Mouse (Mus musculus) forelimb bud, embryonic 11.5 days (tissue): ENCODE results near the gene Sytl3.
"Not testable (repeated sequence)": the region's sequence is repeated elsewhere in the genome, so short reads cannot be mapped to it uniquely, and the experiment has no call there.

Source experiments
- DNase-seq: peaks from one replicate; pipeline ENCODE4 v3.0.0-alpha.2; 2012; ENCODE audit warnings: low read depth, low spot score

Sytl3 gene

DNA sequence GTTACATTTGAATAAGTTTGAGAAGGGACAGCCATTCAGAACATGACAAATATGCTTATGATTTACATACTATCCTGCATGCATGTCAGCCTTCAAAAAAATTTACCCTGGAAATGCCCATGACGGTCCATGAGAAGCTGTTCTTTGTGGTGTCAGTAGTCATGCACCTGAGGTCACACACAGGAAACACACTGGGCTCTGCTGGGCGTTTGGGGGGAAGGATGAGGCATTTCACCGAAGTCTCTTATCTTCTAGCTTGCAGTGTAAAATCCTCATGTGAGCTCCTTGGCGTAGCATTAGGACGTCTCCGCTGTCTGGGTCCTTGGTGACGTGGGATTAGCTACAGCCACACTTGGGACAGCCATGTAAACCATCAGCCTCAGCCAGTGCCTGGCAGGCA, at the start of gene Sytl3:
TSS of gene Sytl3 (plus strand) at position 293 of the 400 bp plus-strand sequence.
- DNase-seq = not testable (repeated sequence)

DNA sequence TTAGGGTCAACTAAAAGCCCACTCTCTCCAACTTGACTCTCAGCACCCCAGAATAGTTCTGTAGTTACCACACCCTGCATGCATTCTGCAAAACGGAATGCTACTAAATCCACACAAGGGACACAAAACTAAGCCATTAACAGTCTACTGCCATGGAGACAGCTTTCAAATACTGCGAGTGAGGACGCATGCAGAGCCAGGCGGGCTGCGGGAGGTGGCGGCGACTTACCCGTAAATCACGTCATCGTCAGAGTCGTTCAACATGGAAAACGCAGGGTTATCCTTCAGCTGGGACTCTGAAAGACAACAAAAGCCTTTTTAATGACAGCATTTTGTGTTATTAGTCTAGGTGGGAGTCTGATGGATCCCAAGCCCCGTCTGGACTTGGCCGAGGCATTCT, 45.4 kb upstream of the Sytl3 start:
- not testable (repeated sequence) for DNase-seq

DNA sequence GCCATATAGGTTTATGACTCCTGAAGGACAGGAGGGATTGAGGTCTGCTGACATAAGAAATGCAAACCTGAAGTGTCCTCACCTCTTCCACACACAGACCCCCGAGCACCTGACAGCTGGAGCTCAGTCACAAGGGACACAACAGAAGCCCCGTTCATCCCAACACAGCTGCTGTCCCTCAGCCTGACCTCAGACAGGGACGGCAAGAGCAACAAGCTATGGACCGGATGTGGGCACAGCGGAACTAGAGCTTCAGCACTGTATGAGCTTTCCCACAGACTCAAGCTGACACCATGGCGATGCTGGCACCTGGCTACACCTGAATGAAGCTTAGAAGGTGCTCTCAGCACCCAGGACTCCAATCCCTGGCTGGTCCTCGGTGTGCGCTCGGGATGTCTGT, 44.6 kb upstream of the Sytl3 start:
- DNase-seq = not testable (repeated sequence)

DNA sequence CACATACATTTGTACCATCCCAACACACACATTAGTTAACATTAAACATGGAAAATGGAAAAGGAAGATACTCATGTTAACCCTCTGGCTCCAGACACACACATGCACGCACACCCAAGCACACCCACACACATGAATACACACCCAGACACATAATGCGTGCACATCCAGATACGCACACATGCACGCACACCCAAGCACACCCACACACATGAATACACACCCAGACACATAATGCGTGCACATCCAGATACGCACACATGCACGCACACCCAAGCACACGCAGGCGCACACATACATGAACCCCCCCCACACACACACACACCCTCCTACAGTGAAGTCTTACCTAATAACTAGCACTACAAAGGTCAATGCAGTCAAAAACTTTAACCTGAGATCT, 42.2 kb upstream of the Sytl3 start:
- DNase-seq = not testable (repeated sequence)

DNA sequence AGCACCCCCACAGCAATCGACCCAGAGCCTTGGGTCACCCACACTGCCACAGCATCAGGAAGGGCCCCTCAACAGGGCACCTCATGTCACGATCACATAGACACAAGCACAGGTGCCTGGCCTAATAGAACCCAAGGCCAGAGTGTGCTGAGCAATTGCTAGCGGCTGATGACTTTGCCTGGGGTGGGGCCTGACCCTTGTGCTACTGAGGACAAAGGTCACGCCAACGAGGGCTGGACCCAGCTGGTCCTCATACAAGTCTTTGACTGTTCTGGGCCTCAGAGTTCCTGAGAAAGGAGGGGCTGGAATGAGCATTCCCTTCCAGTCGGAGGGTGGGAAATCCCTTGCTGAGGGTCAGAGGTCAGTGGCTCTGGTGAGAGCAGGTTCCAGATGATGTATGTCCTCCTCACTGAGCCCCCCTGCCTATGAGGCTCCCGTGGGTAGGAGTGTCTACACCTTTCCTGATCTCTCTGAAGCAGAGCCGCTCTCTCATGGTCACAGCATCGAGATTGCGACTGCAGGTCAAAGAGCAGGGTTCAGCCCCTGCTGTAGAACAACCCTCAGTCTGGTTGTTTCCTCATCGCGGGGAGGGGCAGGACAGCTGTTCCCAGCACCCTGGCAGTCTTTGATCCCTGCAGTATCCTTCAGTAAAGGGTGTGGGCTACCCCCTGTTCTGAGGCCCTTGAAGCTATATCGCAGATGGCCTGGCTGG, 41.0 kb upstream of the Sytl3 start:
- not testable (repeated sequence) for DNase-seq

DNA sequence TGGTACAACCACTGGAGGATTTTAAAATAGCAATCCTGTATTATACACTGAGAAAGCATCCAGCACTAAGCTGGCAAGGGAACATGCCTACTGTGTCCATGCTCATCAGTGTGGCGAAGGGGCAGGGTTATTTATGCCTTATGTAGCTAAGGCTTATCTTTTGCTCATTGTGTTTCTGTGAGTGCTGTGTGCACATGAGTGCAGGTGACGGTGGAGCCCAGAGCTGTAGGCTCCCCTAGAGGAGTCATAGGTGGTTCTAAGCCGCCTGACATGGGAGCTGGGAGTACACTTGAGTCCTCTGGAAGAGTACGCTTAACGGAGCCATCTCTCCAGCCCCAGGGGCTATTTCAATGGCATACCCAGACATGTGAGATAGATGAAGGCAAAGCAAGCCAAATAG, 39.6 kb upstream of the Sytl3 start:
- DNase-seq = not testable (repeated sequence)

DNA sequence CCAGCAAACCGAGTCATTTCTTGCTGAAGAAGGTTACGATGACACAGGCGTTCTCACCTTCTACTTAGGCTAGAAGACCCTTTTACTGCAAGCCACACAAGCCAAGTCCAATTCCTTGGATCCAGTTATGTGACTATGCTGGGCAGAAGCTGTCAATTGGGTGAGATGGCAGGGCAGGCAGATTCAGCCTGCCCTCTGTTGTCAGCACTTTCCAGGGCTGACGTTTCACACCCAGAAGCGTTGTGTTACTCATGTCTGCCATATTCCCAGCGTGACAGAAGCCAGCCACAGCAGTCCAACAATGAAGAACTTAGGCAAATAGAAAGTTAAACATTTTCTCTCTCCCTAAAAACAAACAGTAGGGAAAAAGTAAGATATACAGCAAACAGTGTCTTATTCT, 38.9 kb upstream of the Sytl3 start:
- DNase-seq = not testable (repeated sequence)

DNA sequence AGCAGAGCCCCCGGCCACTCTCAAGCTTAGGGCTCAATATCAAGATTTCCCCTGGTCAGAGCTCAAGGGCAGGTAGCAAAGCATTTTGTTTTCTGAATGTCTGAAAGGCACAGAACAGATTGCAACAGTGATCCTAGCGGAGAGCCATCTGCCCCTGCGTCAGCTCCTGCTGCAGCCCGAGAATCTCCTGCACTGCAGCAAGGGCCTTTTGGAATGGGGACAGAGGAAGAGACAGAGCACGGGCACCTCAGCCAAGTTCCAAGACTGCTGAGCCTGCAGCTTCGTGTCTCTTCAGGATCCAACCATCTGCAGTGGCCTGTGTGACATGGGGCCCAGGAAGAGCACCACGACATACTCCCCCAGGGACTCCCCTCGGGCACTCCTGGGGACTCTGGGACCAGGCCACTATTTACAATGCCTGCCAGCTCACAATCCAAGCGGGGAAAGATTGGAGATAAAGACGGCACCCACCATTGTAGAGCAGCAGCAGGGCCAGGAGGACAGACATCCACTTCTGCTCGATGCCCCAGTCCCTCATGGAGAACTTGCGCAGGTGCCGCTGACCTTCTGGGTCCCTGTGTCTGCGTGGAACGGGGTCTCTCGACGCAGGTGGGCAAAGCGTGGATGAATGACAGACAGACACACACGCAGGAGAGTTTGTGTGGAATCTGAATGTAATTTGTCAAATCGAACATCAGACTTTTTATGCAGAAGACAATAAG, 38.0 kb upstream of the Sytl3 start:
- not testable (repeated sequence) for DNase-seq

DNA sequence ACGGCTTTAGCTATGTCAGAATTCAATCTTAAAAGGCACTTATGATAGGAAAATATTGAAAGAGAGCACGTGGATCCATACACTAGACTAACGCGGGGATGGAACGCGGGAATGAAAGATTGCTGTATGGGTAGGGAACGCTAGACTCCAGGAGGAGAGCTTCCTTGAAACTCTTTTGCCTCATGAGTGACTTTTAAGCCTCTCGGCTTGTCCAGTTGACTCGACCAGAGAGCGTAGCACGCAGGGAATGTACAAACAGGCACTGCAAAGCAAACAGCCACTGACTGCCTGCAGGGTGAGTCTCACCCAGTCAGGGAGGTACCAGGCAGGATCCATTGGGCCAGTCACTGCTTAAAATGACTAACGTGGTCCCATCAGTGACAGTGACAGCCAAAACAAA, 36.9 kb upstream of the Sytl3 start:
- not testable (repeated sequence) for DNase-seq

DNA sequence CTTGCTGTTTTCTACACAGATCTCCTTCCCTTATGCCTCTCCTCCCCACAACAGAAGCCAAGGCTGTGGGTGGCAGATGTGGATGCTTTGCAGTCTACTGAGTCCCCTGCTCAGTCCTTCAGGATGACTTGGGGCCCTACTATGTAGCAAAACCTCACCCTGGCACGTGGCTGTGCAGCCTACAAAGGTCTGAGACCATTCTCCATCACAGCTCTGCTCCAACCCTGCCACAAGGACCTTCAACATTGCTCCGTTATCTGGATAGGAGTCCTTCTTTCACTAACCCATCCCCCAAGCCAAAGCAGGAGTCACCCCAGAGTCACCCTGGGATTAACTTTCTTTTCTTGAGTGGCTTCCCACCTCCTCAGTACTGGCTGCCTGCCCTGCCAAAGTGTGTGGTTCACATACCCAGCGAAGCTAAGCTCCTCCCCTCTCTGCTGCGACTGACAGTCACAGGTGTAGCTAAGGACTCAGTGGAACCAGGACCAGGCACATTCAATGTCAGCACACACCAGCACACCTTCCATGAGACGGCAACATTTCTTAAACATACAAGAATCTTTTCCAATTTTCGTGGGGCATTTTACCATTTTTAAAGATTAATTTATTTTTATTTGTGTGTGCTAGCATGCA, 33.9 kb upstream of the Sytl3 start:
- not testable (repeated sequence) for DNase-seq

DNA sequence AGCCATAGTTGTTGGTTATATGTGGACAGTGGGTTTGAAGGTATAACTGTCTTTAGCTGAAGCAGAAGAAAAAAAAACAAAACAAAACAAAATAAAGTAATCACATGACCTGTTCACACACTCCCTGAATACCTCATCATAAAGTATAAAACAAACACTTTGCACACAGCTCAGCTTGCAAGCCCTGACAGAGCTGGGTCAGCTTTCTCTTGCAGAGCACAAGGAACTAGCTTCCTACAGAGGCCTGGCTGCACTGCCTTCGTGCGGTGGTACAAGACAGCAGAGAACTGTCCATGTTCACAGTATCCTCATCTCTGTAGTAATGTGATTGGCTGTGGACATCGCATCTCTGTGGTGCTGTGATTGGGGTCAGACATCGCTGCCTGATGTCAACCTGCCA, 28.5 kb upstream of the Sytl3 start:
- not testable (repeated sequence) for DNase-seq

DNA sequence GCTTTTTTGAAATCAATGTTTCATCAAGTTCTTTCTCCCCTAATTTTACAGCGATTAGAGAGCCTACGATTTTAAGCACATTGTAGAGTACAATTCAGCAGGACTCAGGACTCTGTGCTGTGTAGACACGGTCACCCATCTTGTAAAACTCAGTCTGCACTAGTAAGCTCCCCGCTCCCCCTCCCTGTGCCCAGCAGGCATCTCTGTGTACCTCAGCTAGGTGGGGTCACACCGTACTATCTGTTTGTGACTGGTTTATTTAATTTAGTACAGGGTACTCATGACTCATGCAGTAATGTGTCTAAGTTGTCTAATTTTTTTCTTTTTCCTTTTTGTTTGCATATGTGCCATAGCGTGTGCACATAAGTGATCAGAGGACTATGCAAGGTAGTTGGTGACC, 26.0 kb upstream of the Sytl3 start:
- DNase-seq = not testable (repeated sequence)

DNA sequence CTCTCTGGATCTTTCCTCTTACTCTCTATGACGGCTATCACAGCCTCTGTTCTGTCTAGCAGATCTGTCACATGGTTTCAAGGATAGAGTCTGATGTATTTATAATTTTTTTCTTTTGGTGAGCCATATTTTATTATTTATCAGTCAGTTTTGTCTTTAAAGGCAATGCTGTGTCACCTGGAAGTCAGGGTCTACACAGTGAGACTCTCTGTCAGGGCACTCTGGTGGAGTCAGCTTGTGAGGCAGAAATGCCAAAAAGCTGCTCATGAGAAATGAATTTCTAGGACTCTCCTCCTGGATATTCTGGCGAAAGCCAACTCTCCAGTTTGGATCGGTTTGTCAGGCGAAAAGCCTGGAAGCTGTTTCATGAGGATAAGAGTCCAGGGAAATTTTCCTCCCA, 23.1 kb upstream of the Sytl3 start:
- not testable (repeated sequence) for DNase-seq

DNA sequence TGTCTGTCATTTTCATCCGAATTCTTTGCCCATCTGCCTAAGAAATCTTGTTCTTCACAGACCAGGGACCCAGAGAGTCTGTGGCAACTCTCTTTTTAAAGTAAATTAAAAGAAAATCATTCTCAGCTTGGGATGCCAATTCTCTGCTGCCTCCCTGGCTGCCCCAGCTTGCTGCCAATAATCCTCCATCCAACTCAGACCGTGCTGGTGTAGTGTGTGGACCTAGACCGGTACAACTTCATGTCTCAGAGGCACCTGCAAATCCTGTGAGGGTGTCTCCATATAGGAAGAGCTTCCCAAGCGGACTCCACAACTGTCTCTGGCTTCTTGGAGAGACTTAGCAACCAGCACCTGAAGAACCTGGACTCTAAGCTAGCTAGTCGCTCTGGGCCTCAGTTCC, 22.0 kb upstream of the Sytl3 start:
- no peak for DNase-seq

DNA sequence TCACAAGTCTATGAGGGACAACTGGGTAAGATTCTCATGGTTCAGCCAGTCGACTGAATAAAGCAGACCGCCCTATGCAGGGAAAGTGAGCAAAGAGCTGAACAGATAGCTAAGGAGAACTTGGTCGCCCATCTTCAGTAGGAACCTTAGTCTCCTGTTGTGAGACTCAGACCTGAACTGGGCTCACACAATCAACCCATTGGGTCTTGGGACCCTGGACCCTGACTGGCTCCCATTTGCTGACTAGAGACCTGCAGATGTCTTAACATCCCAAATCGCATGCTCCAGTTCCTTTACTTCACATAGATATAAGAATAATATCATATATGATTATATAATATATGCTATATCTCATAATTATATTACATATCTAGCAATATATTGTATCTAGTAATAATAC, 21.5 kb upstream of the Sytl3 start:
- DNase-seq = not testable (repeated sequence)

DNA sequence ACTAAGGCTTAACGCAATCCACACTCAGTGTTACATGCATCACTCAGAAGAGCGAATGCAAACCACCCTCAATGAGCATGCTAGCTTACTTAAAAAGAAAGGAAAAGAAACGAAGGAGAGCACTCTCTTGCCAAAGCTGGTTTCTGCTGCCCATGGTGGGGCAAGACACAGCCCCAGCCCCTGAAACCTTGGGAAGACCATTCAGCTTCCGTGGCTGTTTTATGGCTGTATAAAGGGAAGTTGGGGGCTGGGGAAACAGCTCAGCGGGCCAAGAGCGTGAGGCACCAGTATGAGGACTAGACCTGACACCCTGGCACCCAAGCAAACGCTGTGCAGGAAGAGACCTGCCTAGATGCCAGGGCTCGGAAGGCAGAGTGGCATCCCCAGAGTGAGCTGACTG, 20.4 kb upstream of the Sytl3 start:
- not testable (repeated sequence) for DNase-seq

DNA sequence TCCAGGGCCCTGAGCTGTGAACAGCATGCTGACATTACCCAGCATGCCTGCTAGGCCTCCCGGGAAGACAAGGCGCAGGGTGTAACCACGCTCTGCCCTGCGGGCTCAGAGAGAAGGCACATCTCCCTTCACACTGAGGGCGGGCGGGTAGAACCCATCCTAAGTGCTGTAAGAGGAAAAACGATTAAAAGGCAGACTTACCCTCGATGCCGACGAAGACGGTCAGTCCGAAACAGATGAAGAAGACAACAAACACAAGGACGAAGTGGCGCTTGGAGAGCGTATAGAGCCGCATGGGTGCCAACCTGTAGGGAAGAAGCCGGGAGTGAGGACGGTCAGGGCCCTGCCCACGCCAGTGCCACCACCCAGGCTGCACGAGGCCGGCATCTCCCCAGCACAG, 19.4 kb upstream of the Sytl3 start:
- not testable (repeated sequence) for DNase-seq

DNA sequence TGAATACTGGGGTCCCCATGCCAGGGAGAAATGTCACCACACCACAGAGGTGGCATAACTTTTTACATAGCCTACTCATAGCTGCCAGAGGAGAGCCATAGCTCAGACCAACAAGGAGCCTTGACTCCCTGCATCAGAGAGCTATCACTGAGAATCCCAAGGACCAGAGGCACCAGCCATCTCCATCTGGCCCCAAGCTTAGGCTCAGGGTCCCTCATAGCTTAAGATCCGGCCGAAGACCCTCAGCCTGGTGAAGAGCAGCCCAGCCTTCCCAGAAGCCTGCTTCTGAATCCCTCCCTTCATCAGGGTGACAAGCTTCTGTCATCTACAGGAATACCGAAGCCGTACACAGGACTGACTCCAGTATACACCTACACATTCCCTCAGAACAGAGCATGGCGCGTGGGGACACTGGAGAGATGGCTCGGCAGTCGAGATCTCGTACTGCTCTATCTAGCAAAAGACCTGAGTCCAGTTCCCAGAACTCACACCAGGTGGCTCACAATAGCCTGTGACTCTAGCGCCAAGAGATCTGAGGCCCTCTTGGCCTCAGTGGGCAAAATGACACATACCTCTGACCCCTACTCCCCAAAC, 18.8 kb upstream of the Sytl3 start:
- not testable (repeated sequence) for DNase-seq

DNA sequence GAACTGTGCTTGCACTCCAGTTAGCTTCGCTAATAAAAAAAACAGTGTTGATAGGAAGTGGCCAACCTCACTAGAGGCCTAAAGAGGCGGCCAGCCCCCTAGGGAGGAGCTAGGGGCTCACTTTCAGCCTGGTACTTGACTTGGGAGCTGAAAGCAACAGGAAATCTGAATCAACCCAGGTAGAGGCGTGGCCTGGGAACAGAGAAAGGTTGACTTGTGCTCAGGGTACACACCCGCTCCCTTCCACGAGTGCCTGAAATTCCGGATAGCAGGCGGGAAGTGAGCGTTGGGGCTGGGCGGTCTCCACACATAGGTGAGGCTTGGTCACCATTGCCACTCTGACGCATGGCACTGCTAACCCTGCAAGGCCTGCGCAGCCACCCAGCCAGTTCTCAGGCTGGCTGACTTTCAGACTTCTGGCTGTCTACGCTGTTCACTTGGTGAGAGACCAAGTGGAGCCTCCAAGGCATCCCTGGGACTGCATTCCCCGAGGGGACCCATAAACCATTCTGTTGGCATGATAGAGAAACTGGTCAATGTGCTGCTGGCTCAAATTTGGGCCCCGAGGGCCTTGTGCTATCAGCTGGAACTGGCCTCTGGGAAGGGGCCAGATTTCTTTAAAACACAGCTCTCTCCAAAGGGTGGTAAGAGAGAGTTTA, 18.0 kb upstream of the Sytl3 start:
- DNase-seq = not testable (repeated sequence)

DNA sequence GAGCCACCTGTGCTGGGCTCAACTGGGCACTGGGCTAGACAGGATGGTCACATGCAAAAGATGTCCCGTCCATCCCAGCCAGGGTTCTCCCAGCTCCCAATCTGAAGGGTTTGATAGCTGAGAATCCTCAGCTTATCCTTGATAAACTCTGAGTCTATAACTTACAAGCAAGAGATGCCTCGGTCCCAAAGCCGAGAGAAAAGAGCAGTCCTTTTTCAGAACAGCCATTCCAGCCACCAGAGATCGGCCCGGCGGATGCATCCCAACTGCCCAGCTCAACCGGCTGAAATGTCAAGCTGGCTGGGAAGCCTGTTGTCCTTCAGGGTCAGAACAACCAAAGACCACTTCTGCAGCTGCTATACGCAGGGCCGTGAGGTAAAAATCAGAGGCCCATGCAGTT, 14.7 kb upstream of the Sytl3 start:
- DNase-seq = not testable (repeated sequence)

DNA sequence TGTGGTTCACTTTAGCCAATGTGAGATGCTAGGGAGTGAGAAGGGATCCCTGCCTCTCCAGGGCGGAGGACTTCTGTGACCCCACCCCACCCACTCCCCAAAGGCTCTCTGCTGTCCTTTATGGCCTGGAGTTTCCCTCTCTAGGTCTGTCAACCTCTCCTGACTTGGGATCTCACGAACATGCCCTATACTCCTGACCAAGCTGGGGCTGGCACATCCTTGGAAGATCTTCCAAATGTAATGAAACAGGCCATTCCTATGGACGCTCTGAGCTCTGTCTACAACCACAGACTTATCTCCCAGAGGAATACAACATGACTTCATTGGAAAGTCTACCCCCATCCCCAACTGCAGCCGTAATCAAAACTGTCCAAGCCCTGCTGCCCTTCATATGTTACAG, 14.2 kb upstream of the Sytl3 start:
- DNase-seq = not testable (repeated sequence)

DNA sequence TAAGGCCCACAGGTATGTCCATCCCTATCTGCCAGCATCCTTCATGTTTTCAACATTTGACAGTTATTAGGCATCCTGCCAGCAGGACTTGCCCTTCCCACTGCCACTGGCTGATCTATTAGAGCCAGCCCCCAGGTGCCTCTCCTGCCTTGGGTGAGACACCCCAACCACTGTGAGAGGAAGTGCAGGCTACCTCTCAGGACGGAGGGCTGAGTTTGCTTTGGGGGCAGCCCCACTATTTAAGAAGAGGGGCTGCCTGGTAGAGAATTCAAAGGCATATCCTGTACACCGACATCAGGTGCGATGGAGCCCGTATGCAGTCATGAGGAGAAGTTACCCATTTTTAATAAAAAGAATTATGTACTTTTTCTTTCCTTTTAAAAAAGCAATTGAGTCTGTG, 13.2 kb upstream of the Sytl3 start:
- not testable (repeated sequence) for DNase-seq
